Mouse (Mus musculus): Measurements from ENCODE around the gene Tas2r115.

GRCm38 (mm10) chr6:132761831-132762230 is 24.0 kb upstream of the Tas2r115 start, which contains the start of gene Tas2r102:
- no peak for TF ChIP-seq POLR2A (IDR thresholded peaks at IDR 0.05; ENCODE audit: extremely low read depth, insufficient read depth, low read length)
- no peak for TF ChIP-seq CTCF (IDR thresholded peaks at IDR 0.05; ENCODE audit: extremely low read depth, insufficient read depth, low read length)
